Mouse (Mus musculus) lung, postnatal 10 days (tissue): Measurements from ENCODE around the gene Cbln1.
A peak's percentile ranks its signal among the peaks of the same experiment; 100 is the strongest.

Source experiments
- DNase-seq: peaks from one replicate; pipeline ENCODE4 v3.0.0; 2021

The Cbln1 gene

DNA sequence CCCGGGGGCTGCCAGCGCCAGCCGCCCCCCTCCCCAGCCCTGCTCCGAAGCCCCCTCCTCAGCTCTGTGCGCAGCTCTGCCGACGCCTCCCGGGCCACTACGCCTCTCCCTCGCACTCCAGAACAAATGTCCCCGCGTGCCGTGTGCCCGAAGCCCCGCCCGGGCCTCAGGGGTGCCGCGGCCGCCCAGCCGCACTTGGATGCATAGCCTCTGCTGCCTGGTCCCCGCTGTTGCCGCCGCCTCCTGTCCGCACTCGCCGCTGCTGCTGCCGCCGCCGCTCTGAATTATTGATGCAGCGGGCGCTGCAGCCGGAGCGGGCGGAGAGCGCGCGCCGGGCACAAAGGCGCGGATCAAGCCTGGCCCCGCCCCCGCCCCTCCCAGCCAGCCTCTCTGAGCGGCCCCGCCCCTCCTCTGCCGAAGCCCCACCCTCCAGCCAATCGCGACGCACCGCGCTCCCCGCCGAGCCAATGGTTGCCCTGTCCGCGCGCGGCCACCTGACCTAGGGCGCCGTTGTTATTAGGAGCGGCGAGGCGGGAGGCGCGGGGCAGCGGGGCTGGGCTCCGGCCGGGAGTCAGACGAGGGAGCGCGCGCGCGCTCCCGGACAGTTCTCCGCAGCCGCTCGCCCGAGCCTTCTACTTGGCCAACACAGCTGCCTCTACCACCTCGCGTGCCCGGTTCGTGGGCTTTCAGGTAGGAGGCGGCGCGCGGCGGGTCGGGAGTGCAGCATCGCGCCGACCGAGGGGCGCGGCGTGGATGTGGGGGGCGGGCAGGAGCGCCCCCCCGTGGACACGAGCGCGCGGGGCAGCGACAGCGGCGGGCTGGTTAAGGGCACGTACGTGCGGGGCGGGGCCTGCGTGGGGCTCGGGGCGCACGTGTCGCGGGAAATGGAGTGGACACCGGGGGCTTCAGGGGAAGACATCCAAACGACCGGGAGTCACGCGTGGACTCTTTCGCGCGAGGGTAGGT is at the start of gene Cbln1:
Gene Cbln1, minus strand, starts transcription at position 339 of the 966 bp plus-strand sequence.
- peak; percentile 81 for DNase-seq

DNA sequence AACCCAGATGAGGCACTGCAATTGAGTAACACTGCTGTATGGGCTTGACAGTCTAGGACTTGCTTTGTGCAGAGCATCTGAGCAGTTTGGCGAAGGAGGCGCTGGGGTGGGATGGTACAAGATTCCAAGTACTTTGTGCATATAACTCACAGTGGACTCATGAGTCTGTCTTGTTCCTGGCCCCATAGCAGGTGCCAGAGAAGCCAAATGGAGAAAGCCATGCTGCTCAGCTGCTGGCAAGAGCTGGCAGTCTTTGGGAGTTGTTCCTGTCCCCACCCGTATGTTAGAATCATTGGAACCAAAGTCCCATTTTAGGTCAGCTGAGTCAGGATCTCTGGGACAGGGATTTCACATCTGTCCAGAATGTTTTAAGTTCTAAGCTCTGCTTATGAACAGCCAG is 44.7 kb upstream of the Cbln1 start:
- no peak for DNase-seq

GRCm38 (mm10) chr8:87513796-87514195 is 41.4 kb upstream of the Cbln1 start:
- no peak for DNase-seq

DNA sequence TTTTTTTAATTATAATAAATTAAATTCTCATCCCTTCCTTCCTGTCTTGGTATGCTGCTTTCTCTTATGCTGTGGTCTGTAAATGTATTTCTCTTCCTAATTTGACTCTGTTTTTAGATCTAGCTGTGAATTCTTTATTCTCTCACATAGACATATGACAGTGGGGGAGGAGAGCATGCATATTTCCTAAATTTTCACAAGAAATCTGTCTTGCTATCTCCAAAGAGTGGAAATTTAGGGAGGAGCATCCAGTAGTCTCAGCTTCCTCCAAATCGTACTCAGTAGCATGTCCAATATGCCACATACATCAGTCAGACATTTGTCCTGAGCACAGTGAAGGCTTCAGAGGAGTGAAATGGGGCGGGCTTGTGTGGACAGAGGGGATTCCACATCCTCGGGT is 40.9 kb upstream of the Cbln1 start:
- no peak for DNase-seq

- DNase-seq, result no peak
These were observed 40.2 kb upstream of the Cbln1 start for GRCm38 (mm10) chr8:87512636-87513035.

DNA sequence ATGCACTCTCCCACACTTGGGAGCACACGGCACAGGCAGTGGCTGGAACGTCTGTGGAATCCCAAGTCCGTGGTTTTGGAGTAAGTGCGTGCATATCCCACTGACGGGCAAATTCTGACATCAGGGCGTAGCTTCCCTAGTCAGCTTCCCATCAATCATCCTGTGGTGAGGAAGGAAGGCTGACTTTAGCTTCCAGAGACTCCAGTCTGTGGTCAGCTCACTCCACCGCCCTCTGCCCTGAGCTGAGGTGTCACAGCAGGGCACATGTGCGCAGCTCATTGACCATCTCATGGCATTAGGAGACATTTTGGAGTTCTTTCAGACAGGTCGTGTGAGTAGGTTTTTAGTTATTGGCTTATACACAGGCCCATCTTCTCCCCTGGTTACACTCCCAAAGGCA is 34.6 kb upstream of the Cbln1 start:
- DNase-seq, result no peak

- DNase-seq, result no peak
These were observed 32.0 kb upstream of the Cbln1 start for GRCm38 (mm10) chr8:87504441-87504840.

DNA sequence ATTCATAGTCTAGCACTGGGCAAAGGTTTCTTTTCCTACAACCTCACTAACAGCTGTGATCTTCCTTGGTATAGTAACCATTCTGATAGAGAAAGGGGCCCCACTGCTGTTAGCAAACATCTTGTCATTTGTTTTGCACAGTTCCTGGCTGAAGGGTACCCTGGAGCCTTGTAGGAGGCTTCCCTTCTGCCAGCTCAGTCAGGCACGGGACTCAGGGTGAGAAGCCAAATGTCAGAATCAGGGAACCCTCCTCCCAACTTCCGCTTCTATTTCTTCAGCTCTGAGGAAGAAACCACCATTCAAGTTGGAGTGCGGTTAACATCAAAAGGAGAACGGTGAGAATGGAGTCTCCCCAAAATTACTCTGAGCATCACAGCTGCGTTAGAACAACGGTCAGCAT is 30.3 kb upstream of the Cbln1 start:
- no peak for DNase-seq

- no peak for DNase-seq
These were observed 25.2 kb upstream of the Cbln1 start for GRCm38 (mm10) chr8:87497641-87498040.

GRCm38 (mm10) chr8:87496511-87496910 is 24.1 kb upstream of the Cbln1 start:
- no peak for DNase-seq

DNA sequence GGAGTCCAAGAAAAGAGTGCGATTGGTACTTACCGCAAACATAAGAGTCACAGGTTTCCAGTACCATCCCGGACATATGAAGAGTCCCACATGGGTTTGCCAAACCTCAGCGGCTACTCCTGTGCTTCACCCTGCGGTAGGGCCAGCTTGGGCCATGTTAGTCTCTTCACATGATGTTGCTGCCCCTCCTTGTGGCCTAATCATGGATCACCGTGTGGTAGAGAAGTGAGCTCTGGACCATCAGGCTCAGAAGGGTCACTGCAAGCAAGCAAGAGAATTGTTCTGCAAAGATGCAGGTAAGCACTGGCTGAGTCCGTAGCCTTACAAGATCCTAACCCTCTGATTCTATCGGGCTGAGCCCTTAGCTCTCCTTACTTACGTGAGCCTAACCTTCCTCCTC is 22.5 kb upstream of the Cbln1 start:
- DNase-seq, result no peak

DNA sequence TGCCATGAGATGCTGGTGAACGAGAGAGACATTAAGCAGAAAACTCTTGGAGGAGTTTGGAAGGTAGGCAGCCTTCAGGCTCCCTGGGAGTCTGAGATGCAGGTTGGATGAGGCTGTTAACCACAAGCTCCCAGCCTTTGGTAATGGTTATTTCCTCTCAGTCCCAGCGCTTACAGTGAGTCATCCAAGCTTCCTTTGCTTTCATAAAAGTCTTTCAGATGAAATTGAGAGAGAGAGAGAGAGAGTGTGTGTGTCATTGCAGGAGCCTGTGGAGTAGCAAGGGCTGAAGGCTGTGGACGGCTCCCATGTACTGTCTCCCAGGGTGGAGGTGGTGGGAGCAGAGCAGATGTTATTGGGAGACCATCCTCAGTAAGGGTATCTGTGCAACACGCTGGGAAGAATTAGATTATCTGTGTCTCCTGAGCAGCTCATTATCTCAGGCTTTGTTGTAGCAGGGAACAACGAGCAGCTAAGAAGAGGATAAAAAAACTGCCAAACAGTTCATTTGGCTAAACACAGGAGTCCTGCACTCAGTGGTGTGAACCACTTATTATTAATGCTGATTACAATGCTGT is 17.5 kb upstream of the Cbln1 start:
- no peak for DNase-seq

- DNase-seq, result no peak
These were observed 9.0 kb upstream of the Cbln1 start for GRCm38 (mm10) chr8:87481396-87481795.

DNA sequence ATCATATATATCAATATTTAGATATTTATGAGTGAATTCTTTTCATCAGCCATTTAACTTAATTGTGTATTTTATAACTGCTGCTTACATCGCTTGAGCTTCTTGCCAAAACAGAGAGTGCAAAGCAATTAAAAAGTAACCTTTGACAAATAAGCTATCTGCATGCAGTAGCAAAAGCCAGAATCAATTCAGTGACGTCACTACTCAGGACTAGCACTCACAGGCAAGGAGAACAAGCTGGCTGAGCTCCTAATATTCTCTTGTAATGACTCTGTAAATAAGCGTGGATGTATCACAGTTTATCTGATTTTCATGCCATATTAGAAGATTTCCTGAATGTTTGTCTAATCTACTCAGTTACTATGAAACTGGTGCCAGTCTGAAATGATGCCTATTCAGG is 5.8 kb upstream of the Cbln1 start:
- DNase-seq, result no peak

DNA sequence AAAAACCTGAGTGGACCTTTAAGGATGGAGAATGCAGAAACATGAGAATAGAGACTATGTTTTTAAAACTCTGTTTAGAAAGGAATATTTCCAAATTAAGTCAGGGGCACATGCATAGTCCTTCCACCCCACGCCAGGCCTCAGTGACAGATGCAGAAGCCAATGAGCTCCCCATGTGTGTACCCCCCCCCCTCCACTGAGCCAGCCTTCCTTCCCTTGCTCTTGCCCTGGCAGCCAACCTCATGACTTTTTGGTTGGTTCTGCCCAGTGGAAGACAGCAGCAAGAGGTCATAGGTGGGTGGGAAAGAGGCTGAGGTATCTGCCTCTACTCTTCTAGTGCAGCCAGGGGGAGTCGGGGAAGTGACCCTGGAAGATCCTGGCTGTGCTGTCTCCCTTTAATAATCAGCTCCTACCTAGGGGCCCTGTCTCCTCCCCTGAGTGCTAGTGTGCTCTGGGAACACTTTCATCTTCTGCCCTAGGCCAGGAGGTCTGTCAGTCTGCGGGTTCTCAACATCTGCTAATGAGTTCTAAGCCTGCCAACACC is 4.8 kb upstream of the Cbln1 start:
- DNase-seq, result no peak

- no peak for DNase-seq
These were observed 3.1 kb upstream of the Cbln1 start for GRCm38 (mm10) chr8:87475551-87475950.

- no peak for DNase-seq
These were observed 2.0 kb upstream of the Cbln1 start for GRCm38 (mm10) chr8:87474379-87474778.

- no peak for DNase-seq
These were observed 1.5 kb upstream of the Cbln1 start for GRCm38 (mm10) chr8:87473940-87474339.

- no peak for DNase-seq
These were observed 905 bp upstream of the Cbln1 start for GRCm38 (mm10) chr8:87473314-87473713.

DNA sequence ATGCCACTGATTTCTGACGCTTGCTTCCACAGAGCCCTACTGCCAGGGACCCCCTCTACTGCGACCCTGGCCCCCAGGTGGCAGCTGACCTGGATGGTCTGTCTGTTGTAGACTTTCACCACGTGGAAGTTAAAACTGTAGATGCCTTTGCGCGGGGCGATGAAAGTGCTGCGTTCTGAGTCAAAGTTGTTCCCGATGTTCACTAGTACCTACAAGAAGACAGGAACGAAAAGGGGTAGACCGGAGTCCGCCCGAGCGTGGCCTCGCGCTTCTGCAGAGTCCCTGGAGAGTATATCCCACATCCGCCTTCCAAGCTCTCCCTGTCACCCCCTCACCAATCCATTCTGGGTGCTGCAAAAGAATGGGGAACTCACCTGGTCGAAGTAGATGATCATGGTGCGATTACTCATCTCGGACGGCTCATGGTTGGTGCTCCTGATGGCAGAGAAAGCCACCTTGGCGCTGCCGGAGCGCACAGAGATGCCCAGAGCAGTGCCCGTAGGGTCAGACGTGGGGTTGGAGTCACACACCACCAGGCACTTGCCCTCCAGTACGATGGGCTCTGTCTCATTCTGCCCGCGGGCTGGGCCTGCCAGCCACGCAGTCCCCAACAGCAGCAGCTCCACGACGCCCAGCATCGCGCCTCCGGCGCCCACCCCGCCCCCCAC is 672 bp downstream of the Cbln1 start:
- DNase-seq, result no peak

DNA sequence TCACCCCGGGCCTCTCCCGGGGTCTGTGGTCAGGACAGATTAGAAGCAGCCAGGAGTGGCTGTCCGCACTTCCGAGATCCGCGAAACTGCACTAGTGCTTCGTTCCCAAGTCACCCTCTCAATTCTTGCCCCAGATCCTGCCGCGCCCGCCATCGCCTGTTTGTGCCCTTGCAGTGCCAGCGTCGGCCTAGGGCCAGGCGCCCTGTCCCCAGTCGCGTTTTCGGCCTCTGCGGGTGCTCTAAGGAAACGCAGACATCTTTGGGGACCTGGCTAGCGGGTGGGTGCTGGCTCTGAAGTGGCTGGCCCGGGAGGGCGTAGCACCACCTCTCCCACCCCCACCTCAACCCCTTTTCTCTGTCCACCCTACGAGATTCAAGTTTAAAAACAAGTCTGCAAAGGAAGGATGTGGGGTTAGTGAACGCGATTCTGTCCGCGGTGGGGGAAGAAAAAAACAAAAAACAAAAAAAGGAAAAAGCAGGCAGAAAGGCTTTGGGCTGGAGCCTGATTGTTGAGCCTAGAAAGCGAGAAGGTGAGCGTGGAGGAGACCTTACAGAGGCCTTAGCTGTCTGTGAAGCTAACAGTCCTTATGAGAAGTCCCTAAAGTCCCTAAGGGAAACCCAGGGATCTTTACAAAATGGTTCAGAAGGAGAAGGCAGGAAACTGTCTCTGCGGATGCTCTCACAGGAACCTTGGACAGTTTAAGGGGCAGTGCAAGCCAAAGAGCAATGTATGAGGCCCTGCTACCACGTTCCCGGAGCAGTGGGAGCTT is 1.4 kb downstream of the Cbln1 start:
- DNase-seq, result no peak

DNA sequence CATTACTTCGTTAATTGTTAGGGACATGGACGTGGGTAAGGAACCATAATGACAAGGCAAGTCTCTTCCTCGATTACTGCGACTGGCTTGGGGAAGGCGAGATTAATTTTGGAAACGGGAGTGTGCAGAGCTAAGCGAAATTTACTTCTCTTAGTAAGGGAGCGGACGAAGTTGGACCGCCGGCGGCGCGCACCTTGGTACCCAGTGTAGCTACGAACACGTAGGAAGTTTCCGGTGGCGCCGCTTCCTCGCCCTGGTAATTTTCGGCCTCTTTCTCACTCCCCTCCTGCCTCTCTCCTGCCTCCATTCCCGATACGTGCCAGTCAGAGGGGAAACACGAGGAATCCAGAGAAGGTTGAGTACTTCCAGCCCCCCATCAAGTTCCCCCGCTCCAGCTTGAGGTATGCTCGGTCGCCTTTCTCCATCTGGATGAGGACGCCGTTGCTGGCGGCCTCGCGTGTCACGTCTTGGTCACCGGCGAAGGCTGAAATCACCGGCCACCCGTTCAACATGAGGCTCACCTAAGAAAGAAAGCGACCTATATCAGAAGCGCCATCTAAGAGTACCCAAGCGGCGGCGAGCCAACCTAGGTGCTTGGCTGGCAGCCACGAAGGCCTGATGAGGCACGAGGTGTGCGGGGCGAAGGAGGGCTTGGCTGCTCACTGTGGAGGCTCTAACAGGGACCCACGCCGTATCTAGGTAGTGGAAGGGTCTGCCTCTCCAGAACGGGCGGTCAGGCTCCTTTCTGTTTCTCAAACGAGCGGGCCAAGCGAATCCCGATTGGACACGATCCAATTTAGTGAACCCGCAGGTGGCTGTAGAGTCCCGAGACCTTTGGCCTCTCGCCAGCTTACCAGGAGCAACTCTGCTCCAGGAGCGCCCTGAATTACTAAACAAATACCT is 2.2 kb downstream of the Cbln1 start:
- DNase-seq, result peak; percentile 14
